Mouse (Mus musculus) forebrain, embryonic 11.5 days (tissue): Measurements from ENCODE around the gene Slc7a7. TPM values are rescaled to one million over a fixed set of nuclear protein-coding genes. Genes with fewer than 3 reads are reported as not detected.

Experiments
- ATAC-seq: fragments of 200-750 bp; cut with Nextera tagmentation; replicated peaks from 2 replicates; pipeline ENCODE4 v1.8.0; 2017; ENCODE audit warnings: moderate TSS enrichment; ENCODE audit not compliant: low FRiP score
- DNase-seq: peaks from one replicate; pipeline ENCODE4 v3.0.0-alpha.2; 2017; ENCODE audit warnings: low spot score
- H3K27ac ChIP-seq: fragments of 300-500 bp; sonication (generic); 2 replicates; pipeline ENCODE4 v1.5.1; 2014; ENCODE audit warnings: low read depth, low read length
- H3K27me3 ChIP-seq: fragments of 300-500 bp; sonication (generic); 2 replicates; pipeline ENCODE4 v1.6.1; 2014; ENCODE audit warnings: mild to moderate bottlenecking, low read length, mixed read lengths; ENCODE audit not compliant: control insufficient read depth, insufficient read depth
- H3K36me3 ChIP-seq: fragments of 300-500 bp; sonication (generic); 2 replicates; pipeline ENCODE4 v1.6.1; 2014; ENCODE audit warnings: mild to moderate bottlenecking, low read length, moderate library complexity, mixed read lengths; ENCODE audit not compliant: control insufficient read depth, insufficient read depth
- H3K4me1 ChIP-seq: fragments of 300-500 bp; sonication (generic); replicated peaks from 2 replicates; pipeline ENCODE4 v1.6.1; 2014; ENCODE audit warnings: low read length, mixed read lengths; ENCODE audit not compliant: control insufficient read depth, insufficient read depth
- H3K4me2 ChIP-seq: fragments of 300-500 bp; sonication (generic); 2 replicates; pipeline ENCODE4 v1.6.1; 2014; ENCODE audit warnings: low read depth, mild to moderate bottlenecking, low read length, moderate library complexity, mixed read lengths; ENCODE audit not compliant: severe bottlenecking
- H3K4me3 ChIP-seq: fragments of 300-500 bp; sonication (generic); 2 replicates; pipeline ENCODE4 v1.5.1; 2014; ENCODE audit warnings: low read depth, low read length
- H3K9ac ChIP-seq: fragments of 300-500 bp; sonication (generic); 2 replicates; pipeline ENCODE4 v1.6.1; 2014; ENCODE audit warnings: low read length
- H3K9me3 ChIP-seq: fragments of 300-500 bp; sonication (generic); 2 replicates; pipeline ENCODE4 v1.6.1; 2016; ENCODE audit warnings: low read length, mixed read lengths; ENCODE audit not compliant: control insufficient read depth
- WGBS: fragments of 180-500 bp; shearing (Covaris S2); extraction: QIAGEN DNeasy Blood & Tissue Kit; methylation state at CpG from one replicate; pipeline ENCODE4 v1.1.7; 2014; 5-methylcytosine and 5-hydroxymethylcytosine counted together
- polyA plus RNA-seq: library from polyadenylated mRNA; unstranded; fragments of >200 nt; fragmentation: Nextera tagmentation; extraction: Ambion mirVana; gene quantifications from 2 replicates; pipeline ENCODE4 v1.2.1, GENCODE M21; 2014

Gene Slc7a7
- polyA plus RNA-seq, 1 experiment from 2014 or later = 4.5 TPM

GRCm38 (mm10) chr14:54380616-54381015 is 37.0 kb downstream of the Slc7a7 start:
- H3K27ac ChIP-seq = no peak overlapping the region
- WGBS = 79% methylated on average over 4 of the region's 4 CpGs

DNA sequence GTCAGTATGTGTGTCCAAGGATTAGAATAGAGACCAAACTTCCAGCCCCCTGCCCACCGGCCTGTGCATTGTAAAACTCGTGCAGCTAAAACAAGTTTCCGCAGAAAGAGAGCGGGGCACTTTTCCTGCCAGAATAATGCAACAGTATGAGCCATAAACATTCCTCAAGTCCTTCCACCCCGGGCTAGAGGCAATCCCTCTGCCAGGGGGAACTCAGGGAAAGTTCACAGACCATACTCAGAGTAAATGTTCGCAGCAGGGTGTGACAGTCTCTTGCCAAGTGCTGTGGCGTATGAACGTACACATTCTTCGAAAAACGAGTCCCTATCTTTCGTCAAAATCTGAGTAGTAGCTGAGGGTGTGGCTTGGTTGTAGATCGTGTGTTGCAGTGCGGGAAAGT is 38.0 kb downstream of the Slc7a7 start:
- no peak overlapping the region for H3K9ac ChIP-seq
- DNase-seq (no peak), ATAC-seq (no peak)
- no peak overlapping the region for H3K27ac ChIP-seq
- H3K9me3 ChIP-seq = no peaks in the 10 kb centered on the region
- no peaks in the 10 kb centered on the region for H3K27me3 ChIP-seq
- H3K4me1 ChIP-seq = no peaks in the 10 kb centered on the region
- 84% methylated on average over 13 of the region's 13 CpGs for WGBS
- no peak overlapping the region for H3K4me2 ChIP-seq
- no peaks in the 10 kb centered on the region for H3K36me3 ChIP-seq
- H3K4me3 ChIP-seq = no peak overlapping the region

More at GRCm38 (mm10) chr14:54380616-54381015, 37.0 kb downstream of the Slc7a7 start:
- no peaks in the 10 kb centered on the region for H3K36me3 ChIP-seq
- peak overlapping the region; percentile 12; the same call in 1 of the 2 replicates for H3K9ac ChIP-seq
- ATAC-seq (no peak), DNase-seq (no peak)
- H3K27me3 ChIP-seq = no peaks in the 10 kb centered on the region
- no peaks in the 10 kb centered on the region for H3K4me1 ChIP-seq
- H3K9me3 ChIP-seq = no peaks in the 10 kb centered on the region
- H3K4me3 ChIP-seq = no peak overlapping the region
- H3K4me2 ChIP-seq = no peak overlapping the region

- H3K9ac ChIP-seq = no peak overlapping the region
- ATAC-seq (no peak), DNase-seq (no peak)
- H3K4me1 ChIP-seq = no peaks in the 10 kb centered on the region
- H3K4me2 ChIP-seq = no peak overlapping the region
- no peak overlapping the region for H3K27ac ChIP-seq
- no peaks in the 10 kb centered on the region for H3K36me3 ChIP-seq
- 90% methylated on average over 6 of the region's 6 CpGs for WGBS
- H3K9me3 ChIP-seq = no peaks in the 10 kb centered on the region
- no peaks in the 10 kb centered on the region for H3K27me3 ChIP-seq
- no peak overlapping the region for H3K4me3 ChIP-seq
Observed at GRCm38 (mm10) chr14:54377166-54377565, 40.4 kb downstream of the Slc7a7 start.

DNA sequence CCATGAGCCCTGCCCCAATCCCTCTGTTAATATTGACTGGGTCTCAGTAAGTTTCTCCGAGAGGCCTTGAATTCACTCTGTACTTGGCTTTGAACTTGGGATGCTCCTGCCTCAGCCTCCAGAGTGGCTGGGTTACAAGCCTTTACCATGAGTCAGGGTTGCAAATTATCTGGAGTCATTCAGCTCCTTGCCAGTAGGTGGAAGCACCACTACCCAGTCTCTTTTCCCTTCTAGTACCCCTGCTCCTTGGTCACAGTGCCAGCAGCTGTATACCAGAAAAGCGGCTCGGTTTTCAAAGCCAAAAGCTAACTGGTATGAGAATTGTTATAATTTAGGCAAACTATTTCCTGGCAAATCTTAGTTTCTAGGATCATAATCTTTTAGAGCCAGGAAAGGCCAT is 41.7 kb downstream of the Slc7a7 start:
- DNase-seq = no peak
- Histone ChIP-seq H3K36me3 (peaks cover 4% of the 10 kb centered on the region; the same call in 1 of the 2 replicates), H3K4me2 (no peak overlapping the region), H3K4me3 (no peak overlapping the region), H3K27me3 (no peaks in the 10 kb centered on the region), H3K4me1 (no peaks in the 10 kb centered on the region), H3K9me3 (no peaks in the 10 kb centered on the region), H3K9ac (no peak overlapping the region), H3K27ac (no peak overlapping the region)
- ATAC-seq = no peak
- WGBS = 77% methylated on average over 3 of the region's 3 CpGs

DNA sequence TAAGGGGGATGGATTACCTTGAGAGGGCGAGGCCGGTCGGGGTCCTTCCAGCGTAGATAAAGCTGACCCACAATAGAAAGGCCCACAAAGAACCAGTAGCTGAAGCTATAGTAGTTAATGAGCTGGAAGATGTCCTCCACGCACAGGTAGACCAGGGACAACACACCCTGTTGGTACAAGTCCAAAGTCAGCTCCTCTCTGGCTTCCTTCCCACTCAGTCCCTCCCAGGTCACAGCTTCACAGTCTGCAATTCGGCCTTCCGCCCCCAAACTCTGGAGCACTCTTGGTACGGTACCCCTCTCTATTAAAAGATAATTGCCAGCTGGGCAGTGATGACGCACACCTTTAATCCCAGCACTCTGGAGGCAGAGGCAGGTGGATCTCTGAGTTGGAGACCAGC is 44.7 kb downstream of the Slc7a7 start:
- H3K36me3 ChIP-seq = peaks cover 23% of the 10 kb centered on the region
- no peak overlapping the region for H3K9ac ChIP-seq
- H3K9me3 ChIP-seq = no peaks in the 10 kb centered on the region
- no peaks in the 10 kb centered on the region for H3K27me3 ChIP-seq
- no peak overlapping the region for H3K4me3 ChIP-seq
- no peaks in the 10 kb centered on the region for H3K4me1 ChIP-seq
- 92% methylated on average over 9 of the region's 9 CpGs for WGBS
- no peak overlapping the region for H3K4me2 ChIP-seq
- no peak overlapping the region for H3K27ac ChIP-seq
- ATAC-seq = no peak
- DNase-seq = no peak

GRCm38 (mm10) chr14:54371460-54371859 is 46.1 kb downstream of the Slc7a7 start:
- no peak overlapping the region for H3K27ac ChIP-seq
- H3K4me2 ChIP-seq = no peak overlapping the region
- no peaks in the 10 kb centered on the region for H3K9me3 ChIP-seq
- no peak overlapping the region for H3K9ac ChIP-seq
- peaks cover 29% of the 10 kb centered on the region for H3K36me3 ChIP-seq
- H3K4me1 ChIP-seq = no peaks in the 10 kb centered on the region
- H3K4me3 ChIP-seq = no peak overlapping the region
- no peaks in the 10 kb centered on the region for H3K27me3 ChIP-seq
- DNase-seq (no peak), ATAC-seq (no peak)
- WGBS = 98% methylated on average over 10 of the region's 10 CpGs

DNA sequence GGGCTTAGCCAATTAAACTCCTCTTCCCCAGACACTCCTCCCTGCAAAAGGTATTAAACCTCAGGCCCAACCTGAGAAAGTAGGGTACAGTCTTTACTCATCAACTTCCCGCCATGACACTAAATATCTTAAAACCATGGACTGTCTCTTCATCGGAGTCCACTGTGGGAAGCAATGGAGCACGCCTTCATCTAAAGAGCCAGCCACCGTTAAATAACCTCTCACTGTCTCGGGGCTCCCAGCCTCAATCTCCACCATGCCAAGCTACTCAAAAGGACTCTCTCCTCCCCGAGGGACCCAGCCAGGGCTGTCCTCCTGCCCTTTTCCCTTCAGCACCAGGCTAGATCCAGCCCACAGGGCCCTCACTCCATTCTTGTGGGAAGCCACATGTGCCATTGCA is 47.0 kb downstream of the Slc7a7 start:
- no peak overlapping the region for H3K9ac ChIP-seq
- no peak overlapping the region for H3K27ac ChIP-seq
- no peak for DNase-seq
- H3K4me2 ChIP-seq = no peak overlapping the region
- no peaks in the 10 kb centered on the region for H3K9me3 ChIP-seq
- no peaks in the 10 kb centered on the region for H3K4me1 ChIP-seq
- peak; percentile 55; the same call in 1 of the 2 replicates for ATAC-seq
- H3K36me3 ChIP-seq = peaks cover 30% of the 10 kb centered on the region
- no peak overlapping the region for H3K4me3 ChIP-seq
- no peaks in the 10 kb centered on the region for H3K27me3 ChIP-seq
- 95% methylated on average over 6 of the region's 6 CpGs for WGBS

- Histone ChIP-seq H3K27ac (no peak overlapping the region), H3K4me2 (no peak overlapping the region), H3K4me1 (no peaks in the 10 kb centered on the region), H3K9ac (no peak overlapping the region), H3K4me3 (no peak overlapping the region), H3K27me3 (no peaks in the 10 kb centered on the region), H3K9me3 (no peaks in the 10 kb centered on the region), H3K36me3 (peaks cover 30% of the 10 kb centered on the region)
- no peak for DNase-seq
- no peak for ATAC-seq
- 96% methylated on average over 3 of the region's 3 CpGs for WGBS
Observed at GRCm38 (mm10) chr14:54369372-54369771, 48.2 kb downstream of the Slc7a7 start.

DNA sequence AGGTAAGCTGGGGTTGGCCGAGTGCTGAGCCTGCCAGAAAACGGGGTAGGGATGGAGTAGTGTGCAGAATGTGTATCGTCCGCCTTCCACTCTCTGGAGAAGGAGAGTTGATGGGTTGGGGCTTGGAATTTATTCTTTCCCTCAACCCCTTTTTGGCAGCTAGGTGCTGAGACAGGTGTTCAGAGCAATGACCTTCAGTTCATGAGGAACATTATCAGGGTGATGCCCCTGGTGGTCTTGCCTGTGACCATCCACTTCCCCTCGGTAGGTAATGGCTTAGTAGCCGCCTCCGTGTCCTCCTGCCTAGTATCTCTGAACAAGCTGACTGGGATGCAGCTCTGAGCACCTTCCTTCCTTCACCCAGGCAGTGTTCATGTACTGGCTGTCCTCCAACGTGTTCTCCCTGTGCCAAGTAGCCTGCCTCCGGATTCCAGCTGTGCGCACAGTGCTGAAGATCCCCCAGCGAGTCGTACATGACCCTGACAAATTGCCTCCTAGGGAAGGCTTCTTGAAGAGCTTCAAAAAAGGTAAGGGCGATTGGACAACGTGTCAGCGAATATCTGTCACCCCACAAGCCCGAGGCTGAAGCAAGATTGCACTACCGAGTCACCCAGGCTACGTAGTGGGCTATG is 50.0 kb downstream of the Slc7a7 start:
- H3K27me3 ChIP-seq = no peaks in the 10 kb centered on the region
- no peak overlapping the region for H3K27ac ChIP-seq
- H3K4me1 ChIP-seq = no peaks in the 10 kb centered on the region
- peaks cover 39% of the 10 kb centered on the region for H3K36me3 ChIP-seq
- ATAC-seq = no peak
- H3K4me3 ChIP-seq = no peak overlapping the region
- no peaks in the 10 kb centered on the region for H3K9me3 ChIP-seq
- no peak overlapping the region for H3K4me2 ChIP-seq
- WGBS = 94% methylated on average over 18 of the region's 18 CpGs
- DNase-seq = no peak
- H3K9ac ChIP-seq = no peak overlapping the region
